Mouse (Mus musculus): ENCODE measurements at regions not wholly inside any gene's neighbourhood (a gene's known extent, or its start where the extent isn't known, plus 50 kb on each side); places are given as distances from the start of the nearest gene placed in this dataset.

DNA sequence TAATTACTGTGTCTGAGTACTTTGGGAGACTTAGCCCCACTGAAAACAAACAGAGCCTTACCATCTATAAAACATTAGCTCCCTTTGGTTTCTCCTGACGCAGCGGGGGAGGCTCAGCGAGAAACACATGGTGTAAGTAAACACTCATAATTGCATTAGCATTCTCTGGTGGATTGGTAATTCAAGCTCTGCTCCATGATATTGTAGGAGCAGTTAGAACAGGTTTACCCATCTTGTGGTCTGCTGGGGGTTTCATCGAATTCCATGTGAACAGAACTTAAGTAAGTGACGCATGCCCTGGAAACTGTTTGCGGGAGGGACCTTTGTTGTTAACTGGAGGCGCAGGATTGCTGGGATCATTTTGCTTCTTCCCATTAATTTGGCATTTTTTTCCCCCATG, 249.2 kb upstream of the Fam241a start:
- no peak for DNase-seq (ENCODE audit: extremely low spot score in 1 of 2, low spot score in 1 of 2)

DNA sequence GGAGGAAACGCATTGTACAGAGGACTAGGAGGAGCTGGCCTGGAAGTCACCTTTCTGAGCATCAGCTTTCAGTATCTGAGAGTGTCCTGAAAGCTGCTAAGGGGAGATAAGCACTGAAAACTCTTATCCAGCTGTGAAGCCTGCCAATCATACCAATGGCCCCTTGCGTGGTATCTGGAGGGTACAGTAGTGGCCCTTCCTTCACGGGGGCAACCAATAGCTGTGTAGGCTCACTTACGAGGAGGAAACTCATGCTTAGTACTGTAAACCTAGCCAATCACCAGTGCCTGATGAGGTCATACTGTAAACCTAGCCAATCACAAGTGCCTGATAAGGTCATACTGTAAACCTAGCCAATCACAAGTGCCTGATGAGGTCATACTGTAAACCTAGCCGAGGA, 231.7 kb upstream of the Fam241a start:
- DNase-seq (ENCODE audit: extremely low spot score in 1 of 2, low spot score in 1 of 2) = no peak

DNA sequence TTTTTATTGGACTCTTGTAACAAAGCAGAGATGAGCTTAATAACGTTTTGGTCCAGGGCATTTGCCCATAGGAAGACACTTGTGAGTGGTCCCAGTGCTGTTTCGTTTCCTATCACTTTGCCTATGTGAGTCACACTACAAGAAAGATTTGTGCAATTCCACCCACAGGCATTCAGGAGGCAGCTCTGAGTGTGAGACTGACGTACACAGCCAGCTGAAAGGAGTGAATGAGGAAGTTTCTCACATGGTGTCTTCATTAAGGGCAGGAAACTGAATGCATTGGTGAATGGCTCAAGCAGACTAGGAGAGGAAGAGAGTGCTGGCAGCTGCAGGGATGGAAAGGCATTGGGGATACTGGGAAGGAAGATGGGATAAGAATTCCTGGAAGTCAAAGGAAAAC, 230.5 kb upstream of the Fam241a start:
- peak in 1 of 2 experiments; percentile 20 for DNase-seq (ENCODE audit: extremely low spot score in 1 of 2, low spot score in 1 of 2)

DNA sequence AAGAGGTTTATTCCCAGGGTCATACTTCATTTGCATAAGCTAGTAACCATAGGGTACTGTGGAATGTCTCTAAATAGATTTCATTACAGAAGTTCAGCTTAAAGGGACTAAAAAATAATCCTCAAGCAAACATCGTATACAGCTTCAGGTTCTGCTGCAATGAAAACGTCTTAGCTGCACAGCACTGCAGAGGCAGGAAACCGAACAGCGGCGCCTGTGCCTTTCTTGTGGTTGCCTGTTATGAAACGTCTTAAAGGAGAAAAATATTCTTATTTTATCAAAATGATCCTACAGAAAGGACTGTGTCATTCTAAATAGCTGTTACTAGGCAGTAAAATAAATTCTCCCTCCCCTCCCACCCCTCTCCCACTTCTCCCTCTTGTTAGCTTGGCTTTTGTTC, 226.0 kb upstream of the Fam241a start:
- peak in 1 of 2 experiments; percentile 7 for DNase-seq (ENCODE audit: extremely low spot score in 1 of 2, low spot score in 1 of 2)

DNA sequence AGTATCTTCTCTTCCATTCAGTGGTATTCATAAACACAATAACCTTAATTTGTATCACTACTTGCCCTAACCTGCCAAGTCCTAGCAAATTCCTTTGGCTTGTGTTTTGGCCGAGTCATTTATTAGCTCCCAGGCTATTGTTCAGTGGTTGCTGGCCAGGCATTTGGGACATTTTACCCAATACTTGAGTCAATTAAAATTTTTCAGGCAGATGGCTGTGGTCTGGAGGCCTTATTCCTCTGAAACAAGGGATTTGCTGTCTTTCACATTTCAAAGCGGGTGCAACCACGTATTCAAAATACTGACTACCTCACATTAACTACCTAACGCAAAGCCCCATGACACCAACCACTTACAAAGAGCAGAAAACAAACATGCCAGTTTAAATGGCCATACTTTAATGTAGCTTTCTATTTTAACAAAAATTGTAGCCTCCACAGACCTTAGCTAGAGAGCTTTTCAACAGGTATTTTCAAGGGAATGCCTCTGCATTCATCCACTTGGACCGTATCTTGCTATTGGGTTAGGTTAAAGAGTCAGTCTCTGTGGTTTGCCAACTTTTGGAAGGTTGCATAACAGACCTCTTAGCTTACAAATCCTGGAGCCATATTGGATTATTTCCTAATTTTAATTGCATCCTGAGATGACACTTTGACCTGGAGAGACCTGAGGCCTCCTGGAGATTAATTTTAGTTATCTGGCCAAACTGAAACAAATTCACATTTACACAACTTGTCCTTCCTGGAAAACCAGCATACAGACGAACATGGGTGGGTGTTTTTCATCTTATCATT, 224.7 kb upstream of the Fam241a start:
- DNase-seq (ENCODE audit: extremely low spot score in 1 of 2, low spot score in 1 of 2) = no peak

DNA sequence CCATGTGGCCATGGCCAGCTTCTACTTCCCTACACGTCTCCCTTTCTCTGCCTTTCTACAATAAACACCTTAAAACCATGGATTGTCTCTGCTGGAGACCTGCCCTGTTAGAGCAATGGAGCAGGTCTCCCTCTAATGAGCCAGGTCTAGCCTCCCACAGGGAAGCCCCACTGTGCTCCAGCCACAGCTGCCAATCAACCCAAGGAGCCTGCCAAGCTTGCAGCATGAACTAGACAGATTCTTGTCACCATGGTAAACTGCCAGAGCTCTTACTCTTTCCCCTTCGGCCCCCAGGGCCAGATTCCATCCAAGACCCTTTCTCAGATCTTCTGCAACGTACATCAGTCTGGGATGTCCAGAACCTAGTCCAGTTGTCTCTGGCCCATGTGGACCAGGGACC, 217.1 kb upstream of the Fam241a start:
- DNase-seq (ENCODE audit: extremely low spot score in 1 of 2, low spot score in 1 of 2) = no peak

DNA sequence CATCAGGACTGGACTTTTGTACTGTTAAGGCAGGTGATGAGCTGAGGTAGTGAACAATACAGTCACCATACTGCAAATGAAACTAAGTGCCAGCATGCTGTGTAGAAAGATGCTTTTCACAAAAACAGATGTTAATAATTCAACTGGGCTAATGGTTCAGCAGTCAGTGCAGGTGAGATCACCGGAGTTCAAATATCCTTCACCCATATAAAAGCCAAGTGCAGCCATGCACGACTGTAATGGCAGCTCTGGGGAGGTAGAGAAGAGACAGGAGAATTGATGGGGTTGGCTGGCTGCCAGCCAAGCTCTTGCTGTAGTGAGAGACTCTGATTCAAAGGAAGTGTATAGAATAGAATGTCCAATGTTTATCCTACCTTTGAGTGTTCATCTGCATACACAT, 214.3 kb upstream of the Fam241a start:
- DNase-seq (ENCODE audit: extremely low spot score in 1 of 2, low spot score in 1 of 2) = no peak

DNA sequence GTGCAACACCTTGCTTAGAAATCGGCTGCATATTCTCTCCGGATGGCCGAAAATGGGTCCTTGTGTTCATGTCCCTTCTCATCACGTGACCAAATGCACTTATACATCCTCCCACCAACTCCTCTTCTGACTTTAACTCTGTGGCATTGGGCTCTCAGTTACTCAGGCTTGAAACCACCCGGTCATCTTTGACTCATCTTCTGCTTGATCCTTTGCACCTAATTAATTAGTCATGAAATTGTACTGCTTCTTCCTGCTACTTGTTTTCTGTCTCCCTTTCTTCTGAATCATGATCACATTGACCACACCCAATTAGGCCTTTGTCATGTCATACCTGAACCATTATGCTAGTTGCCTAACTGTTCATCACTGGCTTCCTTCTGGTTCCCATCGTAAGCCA, 208.4 kb upstream of the Fam241a start:
- DNase-seq (ENCODE audit: extremely low spot score in 1 of 2, low spot score in 1 of 2) = no peak

DNA sequence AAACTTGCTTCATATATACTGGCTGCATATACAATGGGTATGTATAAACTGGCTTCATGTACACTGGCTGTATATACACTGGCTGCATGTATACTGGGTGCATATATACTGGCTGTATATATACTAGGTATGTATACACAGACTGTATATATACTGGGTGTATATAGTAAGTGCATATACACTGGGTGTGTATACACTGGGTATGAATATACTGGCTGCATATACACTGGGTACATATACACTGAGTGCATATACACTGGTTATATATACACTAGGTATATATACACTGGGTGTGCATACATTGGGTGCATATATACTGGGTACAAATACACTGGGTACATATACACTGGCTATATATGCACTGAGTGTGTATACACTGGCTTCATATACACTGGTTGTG, 196.9 kb upstream of the Fam241a start:
- no peak for DNase-seq (ENCODE audit: extremely low spot score in 1 of 2, low spot score in 1 of 2)

DNA sequence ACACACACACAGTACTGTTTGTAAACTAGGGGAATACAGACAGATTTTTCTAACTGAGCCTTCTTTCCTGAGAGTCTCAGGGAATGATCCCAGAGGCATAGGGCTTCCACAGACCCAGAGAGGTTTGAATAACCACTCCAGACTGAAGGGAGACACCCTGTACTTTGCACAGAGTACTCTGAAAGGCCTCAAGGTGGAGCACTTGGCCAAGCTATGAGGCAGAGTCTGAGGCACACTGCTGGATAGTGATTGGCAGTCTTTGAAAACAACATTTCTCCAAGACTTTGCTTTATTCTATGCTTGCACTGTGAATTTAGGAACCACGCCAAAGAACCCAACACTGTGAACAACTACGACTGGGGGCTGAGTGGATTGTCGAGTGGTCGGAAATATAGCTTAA, 192.1 kb upstream of the Fam241a start:
- peak in 1 of 2 experiments; percentile 73 for DNase-seq (ENCODE audit: extremely low spot score in 1 of 2, low spot score in 1 of 2)

DNA sequence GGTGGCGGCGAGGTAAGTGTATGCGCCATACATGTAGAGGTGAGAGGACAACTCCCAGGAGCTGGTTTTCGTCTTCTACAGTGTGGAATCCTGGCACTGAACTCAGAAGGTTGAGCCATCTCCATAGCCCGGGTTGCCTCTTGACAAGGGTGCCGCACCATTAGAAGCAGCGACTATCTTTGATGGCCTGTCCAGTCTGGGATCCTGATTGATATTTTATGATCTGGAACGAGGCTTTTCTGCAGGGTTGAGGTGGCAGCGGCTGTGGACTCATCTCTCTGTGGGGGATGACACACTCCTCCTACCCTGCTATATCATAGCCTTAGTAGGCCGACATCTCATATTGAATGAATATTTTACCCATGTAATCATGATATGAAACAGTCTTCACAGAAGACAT, 191.0 kb upstream of the Fam241a start:
- DNase-seq (ENCODE audit: extremely low spot score in 1 of 2, low spot score in 1 of 2) = no peak

DNA sequence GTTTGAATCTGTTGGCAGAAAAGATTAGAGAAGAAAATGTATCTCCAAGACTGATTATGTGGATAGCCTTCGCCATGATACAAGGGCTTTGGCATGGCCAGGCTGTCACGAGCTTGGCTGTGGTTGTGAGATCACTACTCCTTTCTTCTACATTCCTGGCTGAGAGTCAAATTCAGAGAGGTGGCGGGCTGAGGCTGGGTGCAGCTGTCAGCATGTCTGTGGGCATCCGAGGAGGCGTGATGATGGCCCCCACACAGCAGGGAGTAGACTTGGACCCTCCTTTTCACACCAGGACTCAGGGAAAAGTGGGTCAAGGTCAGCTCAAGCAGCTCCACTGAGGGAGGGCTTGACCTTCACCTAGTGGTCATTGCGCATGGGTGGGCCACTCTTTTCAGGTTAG, 186.3 kb upstream of the Fam241a start:
- no peak for DNase-seq (ENCODE audit: extremely low spot score in 1 of 2, low spot score in 1 of 2)

DNA sequence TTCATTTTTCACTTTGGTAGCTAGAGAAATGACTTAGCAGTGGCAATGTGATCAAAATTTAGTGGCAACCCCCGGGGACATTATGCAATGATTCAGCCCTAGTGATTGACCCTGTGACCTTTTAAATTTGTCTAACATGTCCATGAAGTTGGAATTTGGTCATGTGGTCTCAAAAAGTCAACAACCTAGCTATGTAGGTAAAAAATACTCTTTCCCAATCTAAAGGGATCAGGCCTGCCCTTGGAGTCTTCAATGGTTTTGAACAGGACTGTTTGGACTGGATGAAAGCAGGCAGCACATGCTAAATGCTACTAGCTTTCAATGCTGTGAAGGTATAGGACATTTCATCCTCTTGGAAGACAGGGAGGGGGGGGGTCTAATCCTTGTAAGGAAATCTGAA, 185.3 kb upstream of the Fam241a start:
- no peak for DNase-seq (ENCODE audit: extremely low spot score in 1 of 2, low spot score in 1 of 2)

DNA sequence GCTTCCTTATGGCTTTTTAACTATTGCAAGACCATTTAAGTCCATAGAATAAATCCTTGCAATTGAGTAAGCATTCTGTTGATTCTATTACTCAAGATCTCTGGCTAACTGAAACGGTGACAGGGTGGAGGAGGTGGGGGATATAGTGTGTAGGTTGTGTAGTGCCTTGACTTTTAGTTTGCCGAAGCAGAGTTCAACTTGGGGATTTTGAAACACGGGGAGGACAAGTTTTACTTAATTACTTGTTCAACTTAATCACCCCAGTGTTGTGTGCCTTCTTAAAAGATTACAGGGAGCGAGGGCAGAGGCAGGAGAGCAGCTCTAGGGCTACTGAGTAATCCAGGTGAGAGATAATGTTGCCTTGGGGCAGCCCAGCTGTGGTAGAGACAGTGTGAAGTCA, 171.7 kb upstream of the Fam241a start:
- no peak for DNase-seq (ENCODE audit: extremely low spot score in 1 of 2, low spot score in 1 of 2)

DNA sequence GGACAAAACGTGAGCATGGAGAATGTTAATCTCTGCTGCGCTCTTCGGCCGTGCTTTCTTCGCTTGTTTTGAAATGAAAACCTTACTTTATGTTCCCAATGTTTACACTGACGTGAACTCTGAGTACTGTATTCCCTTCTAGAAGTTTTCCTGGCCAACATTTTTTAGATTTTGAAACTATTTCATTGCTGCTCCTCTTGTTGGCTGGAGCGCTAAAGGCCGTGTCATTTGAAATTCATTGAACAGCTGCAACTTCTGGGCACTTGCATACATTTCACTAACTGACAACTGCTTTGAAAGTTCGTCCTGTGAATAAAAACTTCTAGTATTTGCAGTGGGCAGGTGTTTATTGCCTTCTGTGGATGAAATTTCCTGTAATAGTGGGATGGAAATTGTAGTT, 157.9 kb upstream of the Fam241a start:
- DNase-seq (ENCODE audit: extremely low spot score in 1 of 2, low spot score in 1 of 2) = no peak

DNA sequence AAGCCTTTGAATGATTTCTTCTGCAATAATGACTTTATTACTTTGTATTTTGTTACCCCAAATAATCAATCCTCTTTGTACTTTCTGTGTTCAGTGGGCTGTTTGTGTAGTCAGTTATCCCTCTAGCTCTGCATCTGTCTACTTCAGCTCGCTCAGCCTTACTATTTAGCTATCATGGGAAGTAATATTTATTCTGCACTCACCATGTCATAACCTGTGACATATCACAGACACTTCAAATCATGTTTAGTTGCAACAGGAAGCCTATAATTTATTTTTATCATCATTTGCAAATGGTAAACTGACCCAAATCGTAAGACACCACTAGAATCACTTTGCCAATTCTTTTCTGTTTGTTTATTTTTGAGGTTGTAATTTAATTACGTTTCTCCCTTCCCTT, 147.6 kb upstream of the Fam241a start:
- no peak for DNase-seq (ENCODE audit: extremely low spot score in 1 of 2, low spot score in 1 of 2)

DNA sequence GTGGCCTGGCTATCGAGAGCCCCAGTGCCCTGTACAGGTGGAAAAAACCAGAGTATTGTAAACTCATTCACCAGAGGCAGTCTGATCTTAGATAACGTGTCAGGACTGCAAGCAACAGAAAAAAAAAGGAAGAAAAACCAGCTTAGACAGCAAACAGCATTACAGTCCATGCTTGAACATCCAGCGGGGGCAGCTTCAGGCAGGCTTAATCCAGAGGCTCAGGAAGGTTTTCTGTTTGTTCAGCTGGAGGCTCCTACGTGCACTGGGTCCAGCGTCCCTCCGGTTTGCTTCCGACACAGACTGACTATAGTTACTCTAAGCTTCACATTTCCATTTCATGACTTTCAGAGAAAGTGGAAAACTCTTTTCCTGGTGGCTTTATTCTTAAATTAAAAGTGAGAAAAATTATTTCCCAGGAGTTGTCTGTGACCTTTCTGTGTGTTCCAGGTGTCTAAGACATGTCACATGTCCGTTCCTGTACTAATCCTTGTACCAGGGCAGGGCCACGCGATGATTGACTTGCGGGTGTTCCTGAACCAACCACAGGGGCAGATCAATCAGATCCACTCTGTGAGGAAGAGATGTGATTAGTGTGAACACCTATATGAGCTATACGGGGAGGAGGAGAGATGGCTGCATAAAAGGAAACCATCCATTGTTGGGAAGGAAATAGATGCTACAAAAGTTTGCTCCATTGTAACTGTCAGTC, 144.4 kb upstream of the Fam241a start:
- no peak for DNase-seq (ENCODE audit: extremely low spot score in 1 of 2, low spot score in 1 of 2)

DNA sequence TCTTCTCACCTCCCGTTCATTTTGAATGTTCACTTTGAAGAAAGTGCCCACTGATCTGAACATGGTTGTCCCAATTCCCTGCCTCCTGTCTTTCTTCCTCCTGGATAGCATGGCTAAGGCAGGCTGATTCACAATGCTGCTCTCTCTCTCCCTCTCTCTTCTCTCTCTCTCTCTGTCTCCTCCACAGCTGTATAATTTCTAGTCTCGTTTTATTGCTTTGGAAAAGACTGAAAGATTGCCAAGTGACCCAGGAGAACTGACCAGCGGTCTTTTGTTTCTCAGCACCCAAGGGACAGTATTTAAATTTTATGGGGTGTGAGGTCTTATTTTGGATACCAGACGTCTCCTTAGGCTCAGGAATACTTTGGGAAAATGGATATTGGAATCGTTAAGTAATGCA, 143.1 kb upstream of the Fam241a start:
- DNase-seq (ENCODE audit: extremely low spot score in 1 of 2, low spot score in 1 of 2) = no peak

DNA sequence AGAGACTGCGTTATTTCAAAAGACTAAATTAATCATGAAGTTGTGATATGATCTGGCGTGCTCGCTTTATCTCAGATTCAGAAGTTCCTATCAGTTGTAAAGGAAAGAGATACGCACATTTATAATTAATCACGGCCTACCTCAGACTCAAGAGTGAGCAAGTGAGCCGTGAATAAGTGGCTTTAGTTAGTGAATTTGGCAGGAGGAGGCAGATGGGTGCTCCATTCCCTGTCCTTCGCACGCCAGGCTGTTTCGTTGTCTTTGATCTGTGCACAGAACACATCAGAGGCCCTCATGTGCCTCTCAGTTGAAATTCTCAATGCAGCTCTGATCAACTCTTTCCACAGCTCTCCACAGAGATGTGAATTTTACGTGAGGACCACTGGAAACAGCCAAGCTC, 140.4 kb upstream of the Fam241a start:
- DNase-seq (ENCODE audit: extremely low spot score in 1 of 2, low spot score in 1 of 2) = no peak

DNA sequence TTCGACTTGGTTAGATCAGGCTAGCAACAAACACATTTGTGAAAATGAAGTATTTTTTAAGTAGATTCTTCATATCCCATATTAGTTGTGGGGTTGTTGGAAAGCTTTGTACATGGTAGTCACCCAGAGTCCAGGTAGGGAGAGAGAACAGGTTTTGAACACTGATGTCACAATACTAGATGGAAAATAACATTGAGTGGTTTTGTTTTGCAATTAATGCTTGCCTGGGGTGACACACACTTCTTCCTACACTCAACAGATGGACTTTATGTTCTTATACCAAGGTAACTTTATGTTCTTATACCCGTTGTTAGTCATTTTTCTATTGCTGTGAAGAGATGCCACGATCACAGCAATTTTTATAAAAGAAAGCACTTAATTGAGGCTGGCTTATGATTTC, 134.2 kb upstream of the Fam241a start:
- DNase-seq (ENCODE audit: extremely low spot score in 1 of 2, low spot score in 1 of 2) = no peak

DNA sequence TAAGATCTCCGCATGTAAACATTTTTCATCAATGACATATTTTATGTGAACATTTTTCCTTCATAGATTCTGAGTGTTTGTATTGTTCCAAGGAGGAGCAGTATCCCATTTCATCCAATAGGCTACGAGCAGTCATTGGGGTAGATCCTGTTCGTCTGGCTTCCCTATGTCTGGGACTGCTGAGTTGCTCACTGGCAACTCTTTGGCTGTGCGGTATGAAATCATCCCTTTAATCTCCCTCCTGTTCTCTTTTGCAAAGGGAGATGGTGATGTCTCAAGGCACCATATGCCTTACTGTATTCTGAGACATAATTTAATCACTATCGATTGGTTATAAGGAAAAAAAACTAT, 133.4 kb upstream of the Fam241a start:
- DNase-seq (ENCODE audit: extremely low spot score in 1 of 2, low spot score in 1 of 2) = no peak

DNA sequence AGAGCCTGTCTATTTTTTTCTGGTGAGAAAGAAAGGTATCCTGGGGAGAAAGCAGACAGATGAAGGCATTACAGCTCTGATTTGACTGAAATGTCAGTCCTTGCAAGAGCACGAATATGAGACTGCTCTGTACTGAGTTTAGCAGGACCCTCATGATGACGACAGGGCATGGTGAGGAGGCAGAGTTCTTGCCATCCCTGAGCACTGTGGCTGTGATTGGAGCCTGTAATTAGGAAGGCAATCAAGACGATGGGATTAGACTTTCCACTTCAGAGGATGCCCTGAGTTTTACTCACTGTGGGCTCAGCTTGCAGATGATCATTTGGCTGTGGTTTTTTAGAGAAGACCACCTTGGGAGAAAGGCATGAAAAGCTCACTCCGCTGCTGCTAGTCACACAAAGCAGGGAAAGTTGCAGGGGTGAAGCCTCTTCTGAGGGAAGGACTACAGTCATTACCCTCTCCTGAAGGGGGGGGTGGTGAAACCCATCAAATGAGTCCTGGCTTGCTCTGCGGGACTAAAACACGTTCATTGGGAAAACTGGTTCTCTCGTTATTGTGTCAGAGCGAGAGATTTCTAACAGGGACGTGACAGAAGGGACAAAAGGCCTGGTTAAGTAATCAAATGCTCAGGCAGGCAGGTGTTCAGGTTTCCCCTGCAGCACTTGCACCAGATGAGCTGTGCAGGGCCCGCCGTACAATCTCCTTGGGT, 132.9 kb upstream of the Fam241a start:
- no peak for DNase-seq (ENCODE audit: extremely low spot score in 1 of 2, low spot score in 1 of 2)

Data from frontal cortex, adult 2 months (tissue).